12 mouse cellular contexts compared by ENCODE assay signal in the genomic region with DNA sequence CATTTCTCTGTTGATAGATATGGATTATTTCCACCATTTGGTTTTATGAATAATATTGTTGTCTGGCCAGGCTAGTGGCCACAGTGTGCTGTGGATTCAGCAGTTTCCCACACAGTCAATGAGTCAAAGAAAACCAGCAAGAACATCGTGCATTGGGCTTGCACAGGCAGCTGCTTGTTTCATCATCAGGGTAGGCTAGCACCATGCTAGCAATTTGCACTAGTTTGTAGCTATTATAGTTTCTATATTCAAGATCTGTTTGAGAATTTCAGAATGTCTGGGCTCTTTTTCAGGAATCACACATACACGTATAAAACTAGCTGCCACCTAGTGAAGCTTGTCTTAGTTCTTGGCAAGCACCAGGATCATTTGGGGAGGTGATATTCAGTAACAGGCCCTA.
"Had no signal": no experiment of that assay in that cellular context is flagged by ENCODE, and none has a peak within 500 bp of the region (broad histone marks: within the 10 kb centered on the region; RNA-seq: fewer than 3 reads in every experiment).

No protein-coding gene starts in this region.

- ATAC-seq: midbrain, embryonic 16.5 days had no signal

- H3K27me3 ChIP-seq: liver, embryonic 15.5 days had no signal

- H3K9ac ChIP-seq: liver, embryonic 15.5 days; lung, embryonic 14.5 days; midbrain, embryonic 12.5 days had no signal

- H3K9me3 ChIP-seq: limb, embryonic 10.5 days; liver, embryonic 15.5 days; midbrain, embryonic 12.5 days had no signal

- H3K4me2 ChIP-seq: liver, embryonic 11.5 days; liver, embryonic 15.5 days; lung, embryonic 14.5 days; midbrain, embryonic 12.5 days had no signal

- H3K4me1 ChIP-seq: midbrain, embryonic 12.5 days had no signal

- H3K4me3 ChIP-seq: left cerebral cortex, adult 2 months; limb, embryonic 10.5 days; liver, embryonic 15.5 days; midbrain, embryonic 12.5 days had no signal

- H3K36me3 ChIP-seq: limb, embryonic 10.5 days; liver, embryonic 15.5 days; midbrain, embryonic 12.5 days had no signal

- H3K27ac ChIP-seq: limb, embryonic 10.5 days; liver, embryonic 15.5 days; macrophage; midbrain, embryonic 12.5 days had no signal

- DNase-seq: lung, embryonic 14.5 days; lung, postnatal 10 days; right cerebral cortex, postnatal 25 days; spleen, adult 18-20 months; thymus, postnatal 4 days had no signal
